Mouse (Mus musculus) cerebellum, adult 9-11 months (tissue): ENCODE data around the gene Chmp2a.
A peak's percentile ranks its signal among the peaks of the same experiment; 100 is the strongest.

ENCODE experiments used
- DNase-seq: peaks from one replicate; pipeline ENCODE4 v3.0.0; 2022

Gene Chmp2a

GRCm38 (mm10) chr7:13033451-13034147 is 1.0 kb downstream of the Chmp2a start:
- DNase-seq = no peak

- DNase-seq = no peak
Measured at GRCm38 (mm10) chr7:13032541-13032940, 2.1 kb downstream of the Chmp2a start.

DNA sequence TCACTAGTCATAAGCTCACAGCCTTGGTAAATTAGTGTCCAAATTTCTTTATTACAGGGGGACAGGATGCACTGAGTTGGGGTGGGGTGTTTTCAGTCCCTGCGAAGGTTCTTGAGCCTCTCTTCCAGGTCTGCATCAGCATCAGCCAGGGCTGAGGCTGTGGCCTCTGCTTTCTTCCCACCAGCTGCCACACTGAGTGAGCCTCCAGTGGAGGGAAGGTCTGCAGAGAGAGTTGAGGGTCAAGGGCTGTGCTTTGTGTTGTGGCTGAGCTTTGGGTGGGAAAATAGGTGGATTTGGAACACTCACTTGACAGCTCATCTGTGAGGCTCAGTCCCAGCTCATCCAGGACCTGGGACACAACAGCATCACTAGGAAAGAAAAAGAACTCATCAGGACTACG is 2.6 kb downstream of the Chmp2a start:
- no peak for DNase-seq

- no peak for DNase-seq
Measured at GRCm38 (mm10) chr7:13031069-13031468, 3.5 kb downstream of the Chmp2a start.

- no peak for DNase-seq
Measured at GRCm38 (mm10) chr7:13028986-13029385, 5.6 kb downstream of the Chmp2a start.

DNA sequence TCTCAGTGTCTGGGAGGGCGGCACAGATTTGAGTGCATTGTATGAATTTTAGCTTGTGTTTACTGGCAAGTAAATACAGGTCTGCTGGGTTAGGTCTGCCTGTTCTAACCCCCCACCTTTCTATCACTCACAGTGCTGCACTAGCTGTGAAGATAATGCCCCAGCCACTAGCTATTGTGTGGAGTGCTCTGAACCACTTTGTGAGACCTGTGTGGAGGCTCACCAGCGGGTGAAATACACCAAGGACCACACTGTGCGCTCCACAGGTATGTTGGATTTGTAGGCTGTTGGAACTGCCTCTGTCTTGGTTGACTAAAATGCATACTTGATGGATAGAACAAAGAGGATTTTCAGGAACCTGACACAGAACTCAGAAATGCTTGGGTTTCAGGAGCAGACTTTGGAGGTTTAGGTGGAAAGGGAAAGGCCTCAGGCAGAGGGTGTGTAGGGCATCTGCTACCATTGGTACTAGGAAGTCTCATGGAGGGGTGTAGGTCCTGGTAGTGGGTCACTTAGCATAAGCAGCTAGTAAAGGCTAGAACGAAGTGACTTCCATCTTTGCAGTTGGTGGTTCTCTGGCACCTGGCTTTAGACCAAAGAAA is 9.0 kb downstream of the Chmp2a start:
- DNase-seq = peak; percentile 43

GRCm38 (mm10) chr7:13024805-13025204 is 9.8 kb downstream of the Chmp2a start:
- DNase-seq = peak; percentile 90

DNA sequence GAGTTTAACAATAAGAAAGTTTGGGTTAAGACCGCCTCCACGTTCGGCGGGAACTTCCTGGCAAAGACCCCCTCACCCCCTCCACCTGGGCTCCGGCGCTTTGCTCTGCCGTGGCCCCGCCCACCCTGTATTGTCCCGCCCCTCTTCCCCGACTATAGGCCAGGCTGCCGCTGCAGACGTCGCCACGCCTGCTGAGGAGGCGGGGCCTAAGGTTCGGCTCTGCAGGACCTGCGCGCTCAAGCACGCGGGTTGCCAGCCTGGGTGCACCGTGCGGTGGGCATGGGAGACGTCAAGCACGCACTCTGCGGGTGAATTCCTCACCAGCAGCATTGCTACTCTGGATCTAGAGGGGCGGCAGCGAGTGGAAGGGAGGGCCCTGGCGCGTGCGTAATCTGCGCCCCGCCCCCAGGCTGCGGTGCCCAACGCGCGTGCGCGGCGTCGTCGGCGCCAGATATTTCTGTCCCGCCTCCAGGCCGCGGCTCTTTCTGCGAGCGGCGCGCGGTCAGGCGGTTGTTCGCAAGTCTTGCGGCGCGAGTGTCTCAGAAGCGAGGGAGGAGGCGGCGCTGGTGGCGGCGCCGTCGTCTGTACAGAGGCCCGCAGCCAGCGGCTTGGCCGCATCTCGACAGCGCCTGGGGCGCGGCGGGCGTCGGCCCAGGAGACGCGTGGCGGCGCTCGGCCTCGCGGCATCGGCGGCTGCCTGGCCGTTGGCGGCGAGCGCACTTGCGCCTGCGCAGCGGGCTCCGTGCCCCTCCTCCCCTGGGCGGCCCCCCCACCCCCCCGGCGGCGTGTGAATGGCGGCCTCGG is 10.5 kb downstream of the Chmp2a start:
- peak; percentile 96 for DNase-seq

- peak; percentile 82 for DNase-seq
Measured at GRCm38 (mm10) chr7:13022773-13023535, 11.7 kb downstream of the Chmp2a start.

GRCm38 (mm10) chr7:13015217-13015616 is 19.4 kb downstream of the Chmp2a start:
- DNase-seq = no peak

GRCm38 (mm10) chr7:13014275-13014839 is 20.2 kb downstream of the Chmp2a start:
- no peak for DNase-seq

GRCm38 (mm10) chr7:13013671-13014070 is 20.9 kb downstream of the Chmp2a start:
- DNase-seq = no peak

DNA sequence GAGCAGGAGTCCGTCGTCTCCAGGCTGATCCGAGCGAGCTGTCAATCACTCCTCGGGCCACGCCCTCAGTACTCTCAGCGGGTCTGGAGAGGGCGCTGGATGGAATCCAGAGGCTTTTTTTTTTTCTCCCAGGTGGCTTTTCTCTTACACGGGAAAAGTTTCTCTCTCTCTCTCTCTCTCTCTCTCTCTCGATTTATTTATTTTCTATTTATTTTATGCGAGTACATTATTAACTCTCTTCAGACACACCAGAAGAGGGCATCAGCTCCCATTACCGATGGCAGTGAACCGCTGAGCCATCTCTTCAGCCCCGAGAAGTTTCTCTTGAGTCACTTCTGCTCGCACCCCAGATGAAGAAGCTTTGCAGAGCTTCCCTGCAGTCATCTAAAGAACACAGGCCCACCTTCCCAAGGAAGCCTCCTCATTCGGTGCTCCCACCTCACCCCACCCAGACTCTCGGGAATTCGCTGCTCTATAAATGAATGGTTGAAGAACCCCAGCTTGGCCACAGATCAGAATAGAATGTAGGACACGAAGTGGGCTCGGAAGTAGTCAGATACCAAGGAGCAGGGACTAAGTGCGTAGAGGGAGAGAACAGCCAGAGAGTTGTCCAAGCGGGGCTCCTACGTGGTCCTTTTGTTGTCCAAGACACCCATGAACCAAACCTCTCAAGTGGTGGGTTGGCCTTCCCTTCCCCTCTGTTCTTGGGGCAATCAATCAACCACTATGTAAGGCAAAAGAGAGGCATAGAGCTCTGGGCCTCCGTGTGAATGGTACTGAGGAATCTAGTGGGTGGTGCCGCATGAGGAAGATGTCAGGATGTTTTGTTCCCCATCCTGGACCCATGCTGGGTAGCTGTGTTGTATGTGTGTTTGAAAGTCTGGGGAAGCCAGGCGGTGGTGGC is 24.4 kb downstream of the Chmp2a start, which contains the start of gene Zbtb45:
Gene Zbtb45 (minus strand): TSS at position 30 of the 904 bp plus-strand sequence.
- DNase-seq = peak; percentile 52

- peak; percentile 95 for DNase-seq
Measured at GRCm38 (mm10) chr7:13009143-13010004, 25.2 kb downstream of the Chmp2a start.

- DNase-seq = peak; percentile 59
Measured at GRCm38 (mm10) chr7:13007341-13008092, 27.1 kb downstream of the Chmp2a start.

DNA sequence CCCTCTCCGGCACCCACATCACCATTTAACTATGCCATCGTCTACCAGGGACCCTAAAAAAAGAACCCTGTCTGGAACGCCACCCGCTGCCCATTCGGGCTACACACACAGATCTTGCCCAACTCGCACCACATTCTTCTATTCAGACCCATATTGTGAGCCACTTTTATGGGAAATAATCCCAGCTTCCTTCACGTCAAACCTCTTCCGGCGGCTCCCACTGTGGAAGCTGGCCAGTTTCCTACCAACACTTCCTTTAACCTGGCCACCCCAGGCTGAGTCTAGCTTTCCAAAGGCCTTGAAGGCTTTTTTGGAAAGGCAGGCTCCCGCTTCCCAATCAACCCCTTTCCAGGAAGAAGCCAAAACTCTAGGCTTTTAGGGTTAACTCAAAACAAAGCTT is 28.1 kb downstream of the Chmp2a start:
- DNase-seq = no peak

DNA sequence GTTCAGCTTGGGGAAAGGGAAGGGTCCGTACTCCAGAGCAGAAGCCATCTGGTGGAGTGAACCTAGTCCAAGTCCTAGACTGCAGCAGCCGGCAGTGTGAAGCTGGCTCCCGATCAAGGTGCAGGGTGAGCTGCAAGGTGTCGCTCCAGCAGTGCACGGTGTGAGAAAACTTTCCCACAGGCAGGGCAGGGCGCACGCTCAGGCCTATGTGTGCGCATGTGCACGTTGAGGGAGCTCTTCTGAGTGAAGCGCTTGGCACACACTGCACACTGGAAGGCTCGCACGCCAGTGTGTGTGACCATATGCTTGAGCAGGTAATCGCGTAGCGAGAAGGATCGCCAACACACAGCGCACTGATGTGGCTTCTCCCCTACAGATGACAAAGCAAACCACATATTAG is 28.6 kb downstream of the Chmp2a start:
- DNase-seq = peak; percentile 54

- DNase-seq = no peak
Measured at GRCm38 (mm10) chr7:13003380-13003779, 31.2 kb downstream of the Chmp2a start.

- no peak for DNase-seq
Measured at GRCm38 (mm10) chr7:13001584-13001983, 33.0 kb downstream of the Chmp2a start.

DNA sequence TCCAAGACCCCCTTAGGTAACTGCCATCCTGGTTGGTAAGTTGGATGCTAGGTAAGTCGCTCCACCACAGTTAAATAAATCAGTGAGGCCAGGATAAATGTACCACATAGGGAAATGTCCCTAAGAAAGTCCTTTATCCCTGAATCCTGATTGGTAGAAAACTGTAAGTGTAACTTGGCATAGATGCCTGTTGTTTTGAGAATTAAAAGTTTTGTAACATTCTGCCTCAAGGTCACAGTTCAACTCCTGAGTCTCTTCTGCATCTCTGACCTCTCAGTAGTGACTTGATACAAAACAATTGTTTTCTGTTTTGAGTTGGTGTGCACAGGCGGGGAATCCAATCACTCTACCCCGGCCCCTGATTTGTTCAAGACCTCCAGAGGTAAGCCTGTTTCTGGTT is 35.8 kb downstream of the Chmp2a start, which contains the start of gene Trim28:
Gene Trim28 (plus strand): TSS at position 264 of the 400 bp plus-strand sequence.
- no peak for DNase-seq
